Mouse (Mus musculus): ENCODE data around the gene Slc8a3.

GRCm38 (mm10) chr12:81160425-81160824 is 172.6 kb downstream of the Slc8a3 start:
- TF ChIP-seq CTCF (IDR thresholded peaks at IDR 0.05; ENCODE audit: extremely low read depth, insufficient read depth, low read length) (no peak), POLR2A (IDR thresholded peaks at IDR 0.05; ENCODE audit: extremely low read depth, insufficient read depth, low read length) (no peak)

Measured in cortical plate, adult 2 months (tissue).